Mouse (Mus musculus) lung, postnatal 0 days (tissue): Measurements from ENCODE around the gene Pitx2.

Experiments used
- CTCF ChIP-seq: IDR thresholded peaks from 2 replicates; pipeline ENCODE4 v1.5.1; 2016; ENCODE audit warnings: antibody characterized with exemption, mild to moderate bottlenecking
- EP300 ChIP-seq: IDR thresholded peaks from 2 replicates; pipeline ENCODE4 v1.6.1; 2016; ENCODE audit warnings: antibody characterized with exemption, mild to moderate bottlenecking, control low read depth

DNA sequence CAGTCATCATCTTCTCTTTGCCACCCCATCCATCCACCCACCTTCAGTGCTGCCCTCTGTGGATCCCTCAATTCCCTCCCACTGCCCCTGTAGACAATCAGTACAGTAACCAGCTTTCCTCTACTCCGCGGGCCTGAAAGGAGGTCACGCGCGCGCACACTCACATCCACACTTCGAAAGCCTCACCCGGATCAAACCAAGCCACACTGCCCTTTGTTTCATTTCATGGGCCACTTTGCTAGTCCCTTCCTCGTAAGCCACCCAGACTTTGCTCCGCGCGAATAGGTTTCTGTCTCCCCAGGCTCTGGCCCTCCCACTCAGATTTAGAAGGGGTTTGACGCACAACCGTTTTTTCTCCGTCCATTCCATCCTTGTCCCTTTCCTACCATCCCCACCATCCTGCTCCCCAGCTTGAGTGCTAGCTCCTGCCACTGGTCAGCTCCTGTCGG lies 494 bp upstream of the Pitx2 start:
- TF ChIP-seq CTCF (no peak), EP300 (no peak)
